Mouse (Mus musculus) spleen, adult 10 weeks (tissue): ENCODE results near the gene Glyr1. TPM values are rescaled to one million over a fixed set of nuclear protein-coding genes. Genes with fewer than 3 reads are reported as not detected.

Experiments used
- polyA plus RNA-seq: library from polyadenylated mRNA; stranded (reverse); fragments of 350-450 nt; fragmentation: Illumina TruSeq; extraction: RNeasy Lipid Tissue Mini Kit (QIAGEN cat#74804); gene quantifications from one replicate; pipeline ENCODE4 v1.2.3, GENCODE M21; 2015; ENCODE audit warnings: low replicate concordance; ENCODE audit not compliant: insufficient read depth

Gene Glyr1
- 122 TPM for polyA plus RNA-seq

DNA sequence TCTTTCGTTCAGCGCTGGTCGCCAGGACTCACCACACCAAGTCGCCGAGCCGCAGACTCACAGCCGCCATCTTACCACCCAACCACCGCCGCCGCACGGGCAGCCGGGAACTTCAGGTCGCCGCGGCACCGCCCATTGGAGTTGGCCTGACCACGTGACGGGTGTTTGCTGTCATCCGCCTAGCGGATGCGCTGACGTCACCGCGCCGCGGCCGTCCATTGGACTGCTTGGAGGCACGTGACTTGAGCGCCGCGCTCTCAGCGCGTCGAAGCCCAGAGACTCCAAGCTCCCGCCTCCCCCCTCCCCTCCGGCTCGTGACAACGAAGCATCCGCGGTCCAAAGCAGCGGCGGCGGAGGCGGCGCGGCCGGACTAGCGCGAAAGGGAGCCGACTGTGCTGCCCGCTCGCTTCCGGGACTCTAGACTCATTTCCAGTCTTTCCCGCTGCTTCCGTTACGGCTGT, at the start of gene Glyr1, which contains the start of gene Ubn1:
Glyr1 (minus strand) TSS at position 90 of the 461 bp plus-strand sequence.
Ubn1 (plus strand) TSS at position 284 of the 461 bp plus-strand sequence.

DNA sequence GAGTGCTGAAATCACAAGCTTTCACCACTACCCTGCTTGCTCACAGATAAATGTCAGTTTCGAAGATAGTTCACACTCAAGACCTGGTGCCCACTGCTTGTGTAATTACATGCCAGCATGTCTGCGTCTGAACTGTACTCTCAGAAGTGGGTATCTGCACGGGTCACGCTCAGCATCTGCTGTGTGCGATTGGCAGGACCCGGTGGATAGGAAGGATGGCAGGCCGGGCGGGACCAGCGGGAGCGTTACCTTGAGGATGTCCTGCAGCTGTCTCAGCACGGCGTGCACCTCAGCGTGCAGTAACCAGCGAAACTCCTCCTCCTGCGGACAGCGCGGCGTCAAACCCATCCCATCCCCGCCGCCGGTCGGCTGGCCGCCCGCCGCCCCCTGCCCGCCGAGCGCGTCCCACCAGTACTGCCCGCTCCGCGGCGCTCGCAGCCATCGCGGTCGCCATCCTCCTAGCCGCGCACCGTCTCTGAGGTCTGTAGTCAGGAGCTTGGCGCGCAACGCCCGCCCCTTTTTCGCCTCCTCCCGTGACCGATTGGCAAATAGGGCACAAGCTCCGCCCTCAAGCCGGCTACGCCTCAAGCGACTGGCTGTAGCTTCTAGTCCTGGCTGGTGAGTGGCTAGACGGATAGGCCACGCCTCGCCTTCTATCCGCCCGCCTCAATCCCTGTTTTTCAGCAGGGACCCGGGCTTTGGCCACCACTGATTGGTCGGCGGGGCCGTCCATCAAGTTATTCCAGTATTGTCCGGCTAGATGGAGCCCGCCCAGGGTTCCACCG, 36.4 kb downstream of the Glyr1 start, which contains the start of gene Rogdi:
Rogdi (minus strand) TSS at position 500 of the 785 bp plus-strand sequence.

DNA sequence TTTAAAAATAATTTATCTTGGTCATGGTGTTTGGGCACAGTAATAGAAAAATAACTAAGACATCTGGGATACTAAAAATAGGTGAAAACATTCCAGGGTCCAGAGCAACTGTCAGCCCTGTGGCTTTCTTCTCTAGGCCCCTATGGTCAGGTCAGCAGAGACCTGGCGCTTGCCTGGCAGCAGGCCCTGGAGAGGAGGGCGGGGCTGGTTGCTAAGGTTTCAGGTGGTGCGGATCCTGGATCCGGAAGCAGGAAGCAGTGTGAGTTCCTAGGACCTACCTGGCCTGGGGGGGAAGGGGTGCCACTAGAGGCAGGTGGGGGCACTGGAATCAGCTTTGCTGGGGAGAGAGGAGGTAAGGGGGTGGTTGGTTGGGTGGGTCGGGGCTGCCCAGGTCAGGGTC, 42.6 kb downstream of the Glyr1 start, which contains the start of gene Smim22:
Smim22 (plus strand) TSS at position 222 of the 400 bp plus-strand sequence.

DNA sequence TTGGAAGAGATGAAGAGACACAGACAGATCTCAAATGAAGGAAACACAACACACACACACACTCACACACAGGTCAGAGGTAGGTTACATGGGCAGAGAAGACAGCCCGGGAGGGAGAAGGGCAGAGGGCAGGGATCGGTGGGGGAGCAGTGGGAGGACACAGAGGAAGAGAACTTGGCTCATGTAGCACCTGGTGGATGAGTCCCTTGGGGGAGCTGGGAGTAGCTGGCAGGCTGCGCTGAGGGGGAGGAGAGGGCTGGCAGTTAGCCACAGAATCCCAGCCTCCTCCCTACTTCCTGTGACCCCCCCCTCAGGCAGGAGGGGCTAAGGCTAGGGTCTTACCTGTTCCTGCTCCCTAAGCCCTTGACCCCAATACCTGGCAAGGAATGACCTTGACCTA, 52.1 kb downstream of the Glyr1 start, which contains the start of gene Sept12:
Sept12 (minus strand) TSS at position 300 of the 400 bp plus-strand sequence.

Other genes with a start within 250 kb of the Glyr1 start
- not detected for gene 4930562C15Rik, start 214.4 kb downstream of the Glyr1 start, polyA plus RNA-seq
- 20.6 TPM for gene Ubald1, start 169.5 kb downstream of the Glyr1 start, polyA plus RNA-seq
- gene Mgrn1, start 163.6 kb downstream of the Glyr1 start, polyA plus RNA-seq: 49.0 TPM
- 33.2 TPM for gene Nudt16l1, start 111.1 kb downstream of the Glyr1 start, polyA plus RNA-seq
- gene Anks3, start 85.7 kb downstream of the Glyr1 start, polyA plus RNA-seq: 42.7 TPM
- gene Sept12, start 52.0 kb downstream of the Glyr1 start, polyA plus RNA-seq: not detected
- not detected for gene Smim22, start 42.6 kb downstream of the Glyr1 start, polyA plus RNA-seq
- gene Rogdi, start 36.3 kb downstream of the Glyr1 start, polyA plus RNA-seq: 72.2 TPM
- 49.1 TPM for gene Ubn1, start 194 bp upstream of the Glyr1 start, polyA plus RNA-seq
- gene Ppl, start 82.6 kb upstream of the Glyr1 start, polyA plus RNA-seq: 1.7 TPM
- 0.18 TPM for gene Sec14l5, start 97.2 kb upstream of the Glyr1 start, polyA plus RNA-seq
- gene Nagpa, start 154.1 kb upstream of the Glyr1 start, polyA plus RNA-seq: 16.5 TPM
- 35.4 TPM for gene AU021092, start 172.4 kb upstream of the Glyr1 start, polyA plus RNA-seq
- gene Alg1, start 183.8 kb upstream of the Glyr1 start, polyA plus RNA-seq: 17.8 TPM
- gene Eef2kmt, start 206.1 kb upstream of the Glyr1 start, polyA plus RNA-seq: 9.7 TPM